Mouse (Mus musculus) urinary bladder, postnatal 25 days (tissue): ENCODE measurements at regions not wholly inside any gene's neighbourhood (a gene's known extent, or its start where the extent isn't known, plus 50 kb on each side); places are given as distances from the start of the nearest gene placed in this dataset.
"Not testable (repeated sequence)": the region's sequence is repeated elsewhere in the genome, so short reads cannot be mapped to it uniquely, and the experiment has no call there.

Experiments used
- DNase-seq: peaks from one replicate; pipeline ENCODE4 v3.0.0; 2022; ENCODE audit warnings: low spot score

DNA sequence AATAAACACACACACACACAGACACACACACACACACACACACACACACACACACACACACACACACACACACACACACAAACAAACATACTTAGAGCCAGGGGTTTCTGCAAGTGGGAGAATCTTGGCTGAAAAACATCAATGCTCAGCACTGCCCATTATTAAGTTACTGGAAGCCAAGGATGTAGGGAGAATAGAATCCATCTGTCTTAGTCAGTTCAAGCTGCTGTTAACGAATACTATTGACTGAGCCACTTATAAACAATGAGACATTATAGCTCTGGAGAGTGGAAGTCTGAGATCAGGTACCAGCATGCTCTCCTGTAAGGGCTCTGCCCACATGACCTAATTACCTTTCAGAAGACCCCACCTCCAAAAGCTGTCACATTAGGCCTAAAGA is 87.4 kb downstream of the Fam174b start:
- DNase-seq: no peak

DNA sequence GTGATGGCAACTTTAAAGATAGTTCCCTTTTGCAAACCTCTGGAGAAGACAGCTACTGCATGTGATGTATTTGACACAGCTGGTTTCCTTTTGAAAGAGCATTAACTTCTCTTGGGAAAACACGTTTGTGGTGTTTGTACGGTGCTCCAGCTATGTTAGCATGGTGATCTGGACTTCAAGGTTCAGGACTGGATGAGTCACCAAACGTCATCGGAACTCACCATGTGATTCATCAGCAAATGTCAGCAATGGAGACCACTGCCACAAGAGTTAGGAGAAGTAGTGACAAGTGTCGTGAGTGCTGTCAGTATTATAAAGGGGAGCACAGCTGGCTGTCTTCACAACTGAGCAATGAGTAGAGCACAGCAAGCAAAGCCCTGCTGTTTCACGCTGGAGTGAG is 90.5 kb downstream of the Fam174b start:
- DNase-seq: no peak

DNA sequence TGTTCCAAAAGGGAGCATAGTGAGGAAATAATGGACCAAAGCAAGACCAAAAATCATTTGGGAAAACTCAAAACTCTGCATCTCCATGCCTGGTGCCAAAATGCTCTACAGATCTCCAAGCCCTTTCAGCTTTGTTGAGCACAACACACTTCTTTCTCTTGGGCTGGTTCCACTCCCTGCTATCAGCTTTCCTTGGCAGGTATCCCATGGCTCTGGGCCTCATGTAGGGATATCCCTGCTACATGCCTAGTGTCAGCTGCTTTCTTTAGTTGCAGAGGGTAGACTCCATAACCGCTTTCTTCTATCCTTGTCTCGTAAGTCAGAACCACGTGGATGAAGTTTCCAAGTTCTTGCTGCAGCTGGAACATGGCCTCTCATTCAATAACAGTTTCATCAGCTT is 100.3 kb downstream of the Fam174b start:
- no peak for DNase-seq

DNA sequence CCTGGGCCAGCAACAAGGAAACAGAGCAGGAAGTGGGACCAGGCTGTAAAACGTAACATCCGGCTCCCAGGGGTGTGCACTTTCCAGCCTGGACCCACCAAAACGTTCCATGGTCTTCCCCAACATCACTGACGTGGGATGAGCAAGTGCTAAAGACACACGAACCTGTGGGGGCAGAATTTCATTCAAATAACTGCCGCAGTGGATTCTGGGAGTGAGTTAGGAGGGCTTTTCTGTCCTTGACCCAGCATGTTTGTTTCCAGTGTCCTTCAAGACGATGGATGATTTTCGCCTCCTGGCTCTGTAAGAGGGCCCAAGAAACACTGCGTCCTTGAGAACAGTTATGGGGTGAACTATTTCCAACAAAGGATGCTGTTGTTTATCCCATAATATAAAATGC is 112.1 kb downstream of the Fam174b start:
- DNase-seq: no peak

DNA sequence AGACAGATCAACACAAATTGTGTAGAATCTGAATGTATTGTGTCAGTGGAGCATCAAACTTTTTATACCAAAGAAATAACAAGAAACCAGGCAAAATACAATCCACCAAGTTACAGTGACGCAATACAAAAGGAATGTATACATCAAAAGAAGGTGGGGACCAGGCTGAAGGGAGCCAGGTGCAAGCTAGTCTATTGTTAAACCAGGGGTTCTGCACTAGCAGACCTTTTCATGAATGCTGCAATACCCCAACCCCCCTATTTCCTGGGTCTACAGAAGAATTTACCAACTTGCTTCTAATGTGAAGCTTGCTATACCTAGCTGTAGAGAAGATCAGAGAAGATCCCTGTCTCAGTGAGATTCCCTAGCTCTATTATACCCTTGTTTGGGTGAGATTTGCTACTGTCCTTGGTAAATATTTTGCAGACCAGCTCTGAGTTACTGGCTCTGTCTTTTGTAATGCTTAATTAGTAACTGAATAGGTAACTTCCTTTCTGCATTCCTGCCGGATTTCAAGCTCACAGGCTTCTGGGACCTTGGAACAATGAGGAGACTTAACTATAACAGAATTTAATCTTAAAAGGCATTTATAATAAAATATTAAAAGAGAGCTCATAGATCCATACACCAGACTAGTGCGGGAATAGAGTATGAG is 113.3 kb downstream of the Fam174b start:
- not testable (repeated sequence) for DNase-seq

DNA sequence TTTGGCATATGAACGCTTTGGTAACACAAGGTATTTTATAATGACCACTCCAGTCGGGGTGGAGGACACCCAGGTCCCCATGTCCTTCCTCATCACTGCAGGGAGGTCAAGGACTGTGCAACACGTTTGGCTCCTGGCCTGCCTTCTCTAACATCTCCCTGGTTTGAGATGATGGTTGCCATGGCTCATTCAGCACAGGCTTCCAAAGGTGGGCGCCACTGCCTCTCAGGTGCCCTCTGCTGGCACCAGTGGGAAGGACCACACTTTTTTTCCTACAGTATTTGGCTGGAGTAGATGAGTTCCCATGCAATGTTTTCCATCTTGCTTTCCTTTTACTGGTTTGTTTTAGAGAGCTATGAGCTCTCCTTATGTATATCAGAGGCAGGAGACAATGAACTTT is 115.4 kb downstream of the Fam174b start:
- DNase-seq: peak; percentile 4

DNA sequence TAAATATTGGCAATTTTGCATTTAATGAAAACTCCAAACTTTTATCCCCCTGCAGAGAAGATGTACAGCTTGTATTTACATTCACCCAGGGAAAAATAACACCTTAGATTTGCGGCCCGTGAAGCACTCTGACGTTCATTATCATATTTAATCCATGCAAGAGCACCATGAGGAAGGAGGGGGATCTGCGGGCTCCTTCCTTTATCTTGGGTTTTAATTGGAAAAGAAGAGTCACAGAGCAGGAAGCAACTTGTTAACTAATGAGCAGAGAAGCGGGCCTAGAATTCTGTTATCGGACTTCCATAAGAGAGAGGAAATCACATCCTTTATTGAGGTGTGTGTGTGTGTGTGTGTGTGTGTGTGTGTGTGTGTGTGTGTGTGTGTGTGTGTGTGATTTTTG is 116.8 kb downstream of the Fam174b start:
- DNase-seq: no peak

DNA sequence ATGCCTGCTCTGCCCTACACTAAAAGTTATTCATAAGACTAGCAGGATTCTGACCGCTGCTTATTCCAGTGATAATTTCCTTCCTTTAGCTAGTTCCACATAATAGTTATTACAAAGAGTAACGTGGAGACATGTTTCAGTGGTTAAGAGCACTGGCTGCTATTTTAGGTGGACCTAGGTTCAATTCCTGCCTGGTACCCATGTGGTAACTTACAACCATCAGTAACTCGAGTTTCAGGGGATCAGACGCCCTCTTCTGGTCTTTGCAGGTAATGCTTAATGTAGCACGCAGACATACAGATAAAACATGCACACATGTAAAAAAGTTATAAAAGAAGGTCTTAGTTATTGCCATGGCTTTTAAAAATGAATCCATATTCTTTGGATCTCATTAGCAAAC is 125.0 kb downstream of the Fam174b start:
- DNase-seq: no peak

DNA sequence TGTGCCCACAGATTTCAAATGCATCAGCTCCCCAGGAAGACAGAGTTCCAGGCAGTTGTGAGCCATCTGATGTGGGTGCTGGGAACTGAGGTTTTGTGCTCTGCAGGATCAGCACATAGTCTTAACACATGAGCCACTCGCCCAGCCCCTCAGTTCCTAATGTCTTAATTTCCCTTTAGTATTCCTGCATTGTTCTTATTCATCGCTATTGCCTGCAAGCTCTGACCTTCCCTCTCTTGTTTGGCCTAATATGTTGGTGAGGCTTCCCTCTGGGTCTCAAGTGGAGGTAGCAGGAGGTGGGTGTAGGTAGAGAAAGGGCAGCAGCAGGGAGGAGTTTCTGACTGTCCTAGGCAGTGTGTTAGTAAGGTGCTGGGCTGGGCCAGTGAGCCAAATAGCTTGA is 132.1 kb downstream of the Fam174b start:
- DNase-seq: no peak

DNA sequence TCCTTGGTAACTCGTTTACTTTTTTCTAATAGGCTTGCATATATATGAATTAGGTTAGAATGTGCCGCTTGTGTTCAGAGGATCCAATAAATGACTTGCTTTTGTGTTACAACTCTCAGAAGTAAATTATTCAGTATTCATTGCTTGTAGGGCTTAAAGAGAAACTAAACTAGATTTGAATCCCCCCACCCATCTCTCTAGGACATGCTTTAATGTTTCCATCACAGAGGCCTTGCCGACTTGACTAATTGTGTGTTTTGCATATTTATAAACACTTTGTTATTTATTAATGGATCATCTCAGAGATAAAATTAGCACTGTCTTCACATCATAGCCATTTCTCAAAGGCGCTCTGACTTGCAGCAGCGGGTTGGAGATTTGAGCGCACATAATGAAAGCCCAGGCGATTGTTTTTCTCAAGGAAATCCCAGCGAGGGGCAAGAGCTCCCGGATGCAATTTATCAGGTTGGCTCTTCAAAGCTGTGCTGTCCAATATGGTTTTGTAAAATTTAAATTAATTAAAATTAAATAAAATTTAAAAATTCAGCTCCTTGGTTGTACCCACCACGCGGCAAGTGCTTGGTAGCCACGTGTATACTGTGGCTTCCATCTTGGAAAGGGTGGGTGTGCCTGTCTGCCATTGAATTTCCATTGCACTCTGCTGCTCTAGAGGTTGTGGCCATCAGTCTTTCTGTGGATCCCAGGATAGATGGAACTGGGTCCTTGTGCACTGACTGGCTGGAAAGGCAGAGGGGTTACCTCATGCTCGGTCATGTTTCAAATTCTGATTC is 132.0 kb downstream of the St8sia2 start:
- no peak for DNase-seq

DNA sequence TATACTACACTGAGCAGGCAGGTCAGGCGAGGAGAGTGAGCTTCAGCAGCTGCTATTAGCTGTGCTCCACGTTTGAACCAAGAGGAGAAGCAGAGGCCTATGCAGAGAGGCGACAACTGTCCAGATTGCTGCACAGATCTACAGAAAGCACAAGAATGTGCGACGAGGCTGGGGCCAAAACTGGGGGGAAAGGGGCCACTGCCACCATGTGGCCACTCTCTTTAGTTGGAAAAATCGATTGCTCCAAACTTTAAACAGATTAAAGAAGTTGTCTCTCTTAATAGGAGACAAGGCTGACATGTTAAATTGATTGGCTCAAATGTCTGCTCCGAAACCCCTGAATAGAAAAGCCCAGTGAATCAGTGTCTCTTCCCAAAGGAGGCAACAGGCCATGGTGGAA is 127.3 kb downstream of the St8sia2 start:
- no peak for DNase-seq
